Comparison of ENCODE assay signal across 8 mouse cellular contexts in genomic region chr12:24716721-24717301, GRCm38 (mm10). TPM values are rescaled to one million over a fixed set of nuclear protein-coding genes. Genes with fewer than 3 reads are reported as not detected.
DNase-seq lines count a peak whose midpoint lies in the region; ATAC-seq and TF ChIP-seq lines count a peak whose summit lies in the region.

No protein-coding gene starts in this region.

- TF ChIP-seq CTCF in layer of hippocampus, adult 2 months (conservative IDR thresholded peaks at IDR 0.05): peak; percentile 98

- peaks cover 5% of the 10 kb centered on the region for H3K4me1 ChIP-seq in hindbrain, embryonic 12.5 days
- H3K4me1 ChIP-seq in limb, embryonic 10.5 days: peaks cover 28% of the 10 kb centered on the region
- H3K4me1 ChIP-seq in midbrain, embryonic 14.5 days (ENCODE audit: control insufficient read depth, insufficient read depth, low read length): no peaks in the 10 kb centered on the region

- no peaks in the 10 kb centered on the region for H3K27me3 ChIP-seq in hindbrain, embryonic 12.5 days
- no peaks in the 10 kb centered on the region for H3K27me3 ChIP-seq in limb, embryonic 10.5 days (ENCODE audit: low read depth, poor library complexity, severe bottlenecking)
- H3K27me3 ChIP-seq in midbrain, embryonic 14.5 days (ENCODE audit: control insufficient read depth, insufficient read depth, low read length): no peaks in the 10 kb centered on the region

- peak; percentile 75 for ATAC-seq in hindbrain, embryonic 12.5 days (ENCODE audit: low FRiP score)
- ATAC-seq in midbrain, embryonic 14.5 days (ENCODE audit: low FRiP score, low TSS enrichment): peak; percentile 53; the same call in 1 of the 2 replicates

- no peak overlapping the region for H3K4me3 ChIP-seq in layer of hippocampus, adult 2 months
- H3K4me3 ChIP-seq in hindbrain, embryonic 12.5 days: no peak overlapping the region
- H3K4me3 ChIP-seq in limb, embryonic 10.5 days: no peak overlapping the region
- H3K4me3 ChIP-seq in midbrain, embryonic 14.5 days (replicated peaks; ENCODE audit: low read depth, low read length): no peak overlapping the region

- no peak overlapping the region for H3K4me2 ChIP-seq in hindbrain, embryonic 12.5 days (replicated peaks)
- H3K4me2 ChIP-seq in midbrain, embryonic 14.5 days (ENCODE audit: low read length): no peak overlapping the region

- WGBS in hindbrain, embryonic 12.5 days: 60% methylated on average over 4 of the region's 4 CpGs
- WGBS in limb, embryonic 10.5 days: 43% methylated on average over 4 of the region's 4 CpGs
- 52% methylated on average over 4 of the region's 4 CpGs for WGBS in midbrain, embryonic 14.5 days

- 0 out of 2 replicates have a peak, but pooled peaks cover 10% of the 10 kb centered on the region for H3K36me3 ChIP-seq in hindbrain, embryonic 12.5 days
- H3K36me3 ChIP-seq in limb, embryonic 10.5 days: peaks cover 35% of the 10 kb centered on the region
- H3K36me3 ChIP-seq in midbrain, embryonic 14.5 days (ENCODE audit: control insufficient read depth, insufficient read depth, low read length): 0 out of 2 replicates have a peak, but pooled peaks cover 4% of the 10 kb centered on the region

- no peak overlapping the region for H3K9ac ChIP-seq in hindbrain, embryonic 12.5 days
- no peak overlapping the region for H3K9ac ChIP-seq in midbrain, embryonic 14.5 days (replicated peaks; ENCODE audit: low read length)

- H3K9me3 ChIP-seq in hindbrain, embryonic 12.5 days (replicated peaks): no peaks in the 10 kb centered on the region
- no peaks in the 10 kb centered on the region for H3K9me3 ChIP-seq in limb, embryonic 10.5 days (replicated peaks)
- H3K9me3 ChIP-seq in midbrain, embryonic 14.5 days (ENCODE audit: control insufficient read depth, low read length): no peaks in the 10 kb centered on the region

- H3K27ac ChIP-seq in layer of hippocampus, adult 2 months: no peak overlapping the region
- no peak overlapping the region for H3K27ac ChIP-seq in hindbrain, embryonic 12.5 days
- no peak overlapping the region for H3K27ac ChIP-seq in limb, embryonic 10.5 days
- H3K27ac ChIP-seq in midbrain, embryonic 14.5 days (replicated peaks; ENCODE audit: low read depth, low read length): no peak overlapping the region

- DNase-seq in layer of hippocampus, adult 2 months (ENCODE audit: low spot score in 2 of 2): peak; percentile 21 to 61
- DNase-seq in layer of hippocampus, adult 9-10 months (ENCODE audit: low spot score): no peak
- peak; percentile 57 for DNase-seq in NIH3T3 (ENCODE audit: low read depth)
- DNase-seq in embryo, embryonic 11 days: peak; percentile 77
- DNase-seq in limb, embryonic 10.5 days (ENCODE audit: low spot score): peak; percentile 75
- DNase-seq in midbrain, embryonic 14.5 days: peak; percentile 76
- peak; percentile 53 for DNase-seq in thymus, postnatal 14 days

RNA-seq across cellular contexts. Expression of gene Rrm2, which starts 8.8 kb away (rescaled TPM):
- 1 to 10 TPM; 2.0 to 2.2 TPM for total RNA-seq in layer of hippocampus, adult 2 months (2021)
- polyA plus RNA-seq in hindbrain, embryonic 12.5 days (2016; fragmentation: Nextera tagmentation; extraction: Ambion mirVana): 203 and 212 TPM in 2 replicates
- 631 and 705 TPM in 2 replicates for polyA plus RNA-seq in limb, embryonic 10.5 days (2016; fragmentation: Nextera tagmentation; extraction: Ambion mirVana)
- polyA plus RNA-seq in midbrain, embryonic 14.5 days (2014; fragmentation: Nextera tagmentation; extraction: Ambion mirVana): 38.8 and 62.6 TPM in 2 replicates

RNA-seq across cellular contexts. Expression of gene Cys1, which starts 35.2 kb away (rescaled TPM):
- total RNA-seq in layer of hippocampus, adult 2 months (2021): 10 to 100 TPM; 22.8 to 28.6 TPM
- 1.2 and 1.6 TPM in 2 replicates for polyA plus RNA-seq in hindbrain, embryonic 12.5 days (2016; fragmentation: Nextera tagmentation; extraction: Ambion mirVana)
- polyA plus RNA-seq in limb, embryonic 10.5 days (2016; fragmentation: Nextera tagmentation; extraction: Ambion mirVana): 0.21 TPM in 1 of 2 replicates, not detected in the other
- 1.4 and 1.8 TPM in 2 replicates for polyA plus RNA-seq in midbrain, embryonic 14.5 days (2014; fragmentation: Nextera tagmentation; extraction: Ambion mirVana)
